Mouse (Mus musculus): ENCODE data around the gene Polr1e. TPM values are rescaled to one million over a fixed set of nuclear protein-coding genes. Genes with fewer than 3 reads are reported as not detected.

The Polr1e gene
- 3.4 and 5.4 TPM in 2 replicates for total RNA-seq (2023)

DNA sequence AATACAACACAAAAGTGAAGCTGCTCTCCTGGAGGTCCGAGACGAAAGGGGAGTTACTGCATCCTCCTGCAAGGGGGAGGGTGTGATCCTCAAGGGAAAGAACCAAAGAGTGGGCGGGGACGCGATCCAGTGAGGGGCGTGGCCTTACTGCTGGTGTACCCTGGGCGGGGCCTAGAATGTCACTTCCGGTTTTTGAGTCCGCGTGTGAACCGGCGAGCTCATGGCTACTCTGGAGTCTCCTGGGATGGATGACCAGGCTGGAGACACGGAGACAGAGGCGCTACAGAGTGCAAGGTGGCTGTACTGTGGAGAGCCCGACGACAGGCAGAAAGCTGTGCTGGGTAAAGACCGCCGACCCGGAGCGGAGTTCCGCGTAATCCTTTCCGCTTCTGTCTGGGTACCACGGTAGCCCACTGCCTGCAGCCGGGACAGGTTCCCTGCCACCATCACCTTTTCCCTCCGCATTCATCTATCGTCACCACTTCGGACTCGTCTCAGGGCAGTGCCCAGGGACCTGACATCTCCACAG is at the start of gene Polr1e:
Gene Polr1e, plus strand, starts transcription at position 132 of the 529 bp plus-strand sequence.

DNA sequence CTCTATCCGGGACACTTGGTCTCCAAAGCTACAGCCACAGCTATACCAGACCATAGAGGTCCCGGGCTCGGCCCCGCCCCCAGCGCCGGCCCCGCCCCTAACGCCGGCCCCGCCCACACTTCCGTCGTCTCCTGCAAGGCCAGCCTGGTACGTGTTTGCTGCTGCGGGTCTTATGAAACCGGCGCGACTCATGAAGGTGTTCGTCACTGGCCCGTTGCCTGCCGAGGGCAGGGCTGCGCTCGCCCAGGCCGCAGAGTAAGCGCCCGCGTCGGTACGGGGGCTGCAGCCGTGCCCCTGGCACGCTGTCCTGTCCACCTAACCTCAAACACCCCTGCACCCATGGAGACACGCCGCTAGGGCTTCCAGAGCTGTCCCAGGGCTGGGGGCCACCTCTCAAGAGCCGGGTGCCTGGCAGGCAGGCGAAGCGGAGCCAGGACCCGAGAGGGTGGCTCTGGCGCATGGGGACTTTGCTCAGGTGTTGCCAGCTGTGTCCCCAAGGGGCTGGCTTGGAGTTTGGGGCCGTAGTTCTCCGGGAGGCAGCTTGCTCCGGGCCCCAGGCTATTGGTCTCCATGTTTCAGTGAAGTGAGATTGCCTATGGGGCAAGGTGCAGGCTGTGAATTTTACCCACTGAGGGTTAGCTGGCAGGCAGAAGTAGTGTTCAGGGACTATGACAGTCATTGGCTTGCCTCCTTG is 37.0 kb upstream of the Polr1e start, which contains the start of gene Grhpr:
Gene Grhpr, plus strand, starts transcription at position 116 of the 694 bp plus-strand sequence.

DNA sequence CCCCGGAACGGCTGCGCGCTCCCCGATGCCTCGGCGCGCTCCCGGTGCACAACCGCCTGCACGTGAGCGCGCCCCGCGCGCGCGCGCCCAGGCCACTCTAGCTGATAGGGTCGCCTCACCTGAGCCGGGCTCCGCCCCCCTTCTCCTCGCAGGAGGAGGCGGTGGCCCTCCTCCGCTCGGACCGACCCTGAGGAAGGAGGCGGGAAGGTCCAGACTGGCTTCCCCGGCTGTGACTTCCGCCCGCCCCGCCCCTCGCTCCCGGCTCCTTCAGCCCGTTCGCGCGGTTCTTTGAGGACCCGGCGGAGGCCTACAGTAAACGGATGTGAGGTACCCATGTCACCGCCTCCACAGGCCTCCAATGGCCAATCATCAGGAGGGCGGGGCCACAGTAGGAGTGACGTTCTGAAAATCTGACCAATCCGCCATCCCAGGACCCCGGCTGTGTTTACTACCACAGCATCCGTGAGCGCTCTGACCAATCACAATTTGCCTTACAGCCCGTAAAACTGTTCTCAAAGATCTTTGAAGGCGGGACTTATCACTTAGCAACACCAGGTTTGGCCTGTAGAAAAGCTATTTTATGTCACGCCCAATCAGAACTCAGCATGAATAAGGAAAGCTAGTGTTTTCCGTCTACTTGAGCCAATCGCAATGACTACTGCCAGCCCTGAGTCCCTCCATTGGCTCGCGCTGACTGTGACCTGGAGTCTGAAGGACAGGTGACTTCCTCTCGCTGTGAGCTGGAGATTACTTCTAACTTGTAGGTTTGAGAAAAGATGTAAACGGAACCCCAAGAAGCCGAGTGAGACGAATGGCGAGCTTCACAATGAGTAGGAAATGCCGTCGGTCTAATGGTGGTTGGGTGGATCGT is 6.0 kb upstream of the Polr1e start, which contains the start of gene Zbtb5:
Gene Zbtb5, minus strand, starts transcription at position 308 of the 871 bp plus-strand sequence.

DNA sequence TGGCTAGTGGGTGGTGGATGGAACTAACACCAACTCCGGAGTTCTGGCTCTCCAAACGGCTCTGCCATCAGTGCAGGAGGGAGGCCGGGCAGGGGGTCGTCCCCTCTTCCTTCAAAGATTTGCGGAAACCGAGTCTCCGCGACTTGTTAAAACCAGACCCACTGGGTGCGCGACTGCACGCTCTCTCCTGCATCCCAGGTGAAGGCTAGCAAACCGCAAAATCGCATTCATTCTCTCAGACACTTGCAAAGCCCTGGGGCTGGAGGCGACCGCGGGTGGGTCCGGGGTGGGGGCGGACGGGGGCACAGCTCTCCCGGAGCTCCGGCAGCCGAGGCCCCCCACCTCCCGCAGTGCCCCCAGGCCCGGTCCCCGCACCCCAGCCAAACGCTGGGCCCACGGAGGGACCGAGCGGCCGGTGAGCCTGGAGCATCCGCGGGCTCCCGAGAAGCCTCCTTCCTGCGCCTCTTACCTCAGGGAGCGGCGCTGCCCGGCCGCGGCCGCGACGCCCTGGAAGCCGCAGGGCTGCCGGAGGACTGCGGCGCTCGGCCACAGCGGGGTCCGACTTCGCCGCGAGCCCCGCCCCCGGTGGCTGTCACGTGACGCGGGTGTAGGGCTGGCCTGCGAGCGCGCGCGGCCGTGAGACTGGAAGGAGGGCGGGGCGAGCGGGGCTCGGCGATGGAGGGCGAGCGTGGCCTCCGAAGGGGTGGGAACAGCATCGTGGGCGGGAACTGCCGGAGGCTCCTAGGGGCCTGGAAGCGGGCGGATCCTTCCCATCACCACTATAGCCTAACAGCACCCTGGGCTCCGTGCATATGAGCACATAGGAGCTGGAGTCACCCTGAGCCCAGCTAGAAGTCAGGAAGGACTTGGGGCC is 65.9 kb downstream of the Polr1e start, which contains the start of gene Fbxo10:
Gene Fbxo10, minus strand, starts transcription at position 584 of the 874 bp plus-strand sequence.

Other genes starting within 250 kb of the Polr1e start
- 2.9 and 4.0 TPM in 2 replicates for gene Grhpr, start 37.2 kb upstream of the Polr1e start, total RNA-seq (2023)
- gene Zbtb5, start 6.2 kb upstream of the Polr1e start, total RNA-seq (2023), result 5.9 and 6.6 TPM in 2 replicates
- gene Fbxo10, start 66.0 kb downstream of the Polr1e start, total RNA-seq (2023), result 13.1 and 14.2 TPM in 2 replicates
- 25.0 and 25.9 TPM in 2 replicates for gene Tomm5, start 89.5 kb downstream of the Polr1e start, total RNA-seq (2023)
- gene Frmpd1, start 166.3 kb downstream of the Polr1e start, total RNA-seq (2023), result 0.07 TPM in 1 of 2 replicates, not detected in the other

Data from neutrophil, adult 65 days (primary cell).